Mouse (Mus musculus) kidney, postnatal 25 days (tissue): Measurements from ENCODE around the gene Fndc3b.

Source experiments
- DNase-seq, 2 experiments: peaks; one replicate each; pipeline ENCODE4 v3.0.0; 2021; ENCODE audit warnings: mixed read lengths in 2 of 2

Gene Fndc3b

DNA sequence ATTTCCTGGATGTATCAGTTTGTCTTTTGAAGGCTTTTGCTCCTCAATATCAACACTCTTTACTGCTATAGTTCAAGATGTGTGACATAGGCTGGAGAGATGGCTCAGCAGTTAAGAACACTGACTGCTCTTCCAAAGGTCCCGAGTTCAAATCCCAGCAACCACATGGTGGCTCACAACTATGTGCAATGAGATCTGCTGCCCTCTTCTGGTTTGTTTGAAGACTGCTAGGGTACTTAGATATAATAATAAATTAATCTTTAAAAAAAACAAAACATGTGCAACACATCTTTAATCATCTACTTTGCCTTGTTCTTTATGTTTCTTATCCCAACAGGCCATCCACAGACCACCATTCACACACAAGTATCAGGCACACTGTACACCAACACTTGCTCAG, 160.7 kb downstream of the Fndc3b start:
- no peak for DNase-seq

DNA sequence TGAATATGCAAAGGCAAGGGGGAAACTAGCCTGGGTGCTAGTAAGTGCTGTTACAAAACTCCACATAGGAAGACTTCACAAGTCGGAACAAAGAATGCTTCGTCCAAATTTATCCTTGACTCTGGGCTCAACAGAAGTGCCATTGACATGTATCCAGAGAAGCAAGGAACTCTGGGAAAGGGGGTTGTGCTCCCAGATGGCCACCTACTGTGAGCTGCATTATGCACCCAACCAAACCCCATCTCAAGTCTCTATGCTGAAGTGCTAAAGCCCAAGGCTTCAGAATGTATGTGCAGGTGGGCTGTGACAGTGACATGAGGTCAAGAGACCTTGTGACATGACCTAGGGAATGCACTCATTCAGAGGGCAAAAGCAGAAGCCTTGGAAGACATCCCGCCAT, 165.5 kb downstream of the Fndc3b start:
- DNase-seq = no peak

DNA sequence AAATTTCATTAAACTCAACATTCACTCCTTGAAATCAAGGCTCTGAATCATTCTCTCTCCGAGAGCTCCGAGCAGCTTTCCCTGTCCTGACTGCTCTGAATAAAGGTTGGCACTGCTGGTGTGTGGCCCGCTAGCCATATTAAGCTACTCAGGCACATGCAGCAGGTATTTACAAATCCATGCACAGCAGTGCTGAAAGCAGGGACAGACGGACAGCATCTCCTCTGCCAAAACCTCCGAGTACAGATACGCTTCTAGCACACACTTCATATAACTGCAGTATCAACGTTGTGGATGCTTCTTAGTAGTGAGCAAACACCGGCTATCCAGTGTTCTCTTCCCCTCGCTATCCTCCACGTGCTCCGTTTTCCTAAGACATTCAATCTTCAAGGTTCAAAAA, 167.0 kb downstream of the Fndc3b start:
- no peak for DNase-seq

DNA sequence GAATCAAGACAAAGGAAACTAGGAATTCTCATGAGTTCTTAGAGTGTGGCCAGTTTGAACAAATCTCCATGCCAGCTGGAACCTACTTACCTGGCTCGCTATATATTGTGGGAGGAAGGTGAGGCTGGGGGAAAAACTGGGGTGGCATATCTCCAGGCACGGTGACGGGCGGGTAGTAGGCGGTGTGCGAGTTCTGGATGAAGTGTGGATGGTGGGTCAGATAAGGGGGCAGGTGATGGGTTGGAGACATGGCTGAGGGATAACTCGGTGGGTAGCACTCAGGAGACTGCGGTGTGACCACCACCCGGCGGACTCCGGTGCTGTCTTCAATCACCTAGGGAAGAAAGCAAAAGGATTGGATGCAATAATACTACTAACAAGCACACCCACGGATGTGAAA, 169.3 kb downstream of the Fndc3b start:
- DNase-seq = no peak

DNA sequence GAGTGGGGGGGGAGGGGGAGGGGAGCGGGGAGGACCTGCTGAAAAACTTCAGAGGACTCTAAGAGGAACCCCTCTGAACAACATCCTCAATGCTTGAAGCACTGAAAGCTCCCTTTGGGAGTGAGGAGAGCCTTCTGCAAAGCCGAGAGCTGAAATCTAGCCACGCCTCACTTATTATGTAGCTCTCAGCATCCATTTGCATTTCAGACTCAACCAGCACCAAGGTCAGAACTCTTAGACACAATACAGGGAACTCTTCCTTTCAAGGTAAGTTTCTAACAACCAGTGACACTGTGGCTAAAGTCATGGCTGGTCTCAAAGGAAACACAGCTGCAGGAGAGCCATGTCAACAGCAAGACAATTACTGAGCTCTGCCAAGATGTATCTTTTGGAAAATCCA, 169.9 kb downstream of the Fndc3b start:
- no peak for DNase-seq

GRCm38 (mm10) chr3:27534208-27534607, 176.9 kb downstream of the Fndc3b start:
- DNase-seq = no peak

DNA sequence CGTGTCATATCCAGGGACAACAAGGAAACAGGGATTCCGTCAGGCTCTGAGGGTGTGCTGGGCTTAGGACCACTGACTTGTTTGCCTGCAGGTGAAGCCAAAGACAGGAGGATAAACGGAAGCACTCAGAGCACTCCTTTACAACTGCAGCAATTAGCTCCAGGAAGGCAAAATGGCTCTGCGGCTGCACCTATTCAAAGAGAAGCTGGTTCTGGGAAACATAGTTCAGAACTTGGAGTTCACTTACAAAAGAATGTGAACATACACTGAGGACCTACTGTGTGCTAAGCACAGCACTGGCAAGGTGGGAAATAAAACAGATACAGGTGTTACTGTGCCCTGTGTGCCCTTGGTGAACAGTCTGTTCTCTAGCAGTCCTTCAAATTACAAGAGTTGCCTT, 177.4 kb downstream of the Fndc3b start:
- DNase-seq = no peak

- DNase-seq = no peak
These were observed 179.1 kb downstream of the Fndc3b start for GRCm38 (mm10) chr3:27531993-27532392.

DNA sequence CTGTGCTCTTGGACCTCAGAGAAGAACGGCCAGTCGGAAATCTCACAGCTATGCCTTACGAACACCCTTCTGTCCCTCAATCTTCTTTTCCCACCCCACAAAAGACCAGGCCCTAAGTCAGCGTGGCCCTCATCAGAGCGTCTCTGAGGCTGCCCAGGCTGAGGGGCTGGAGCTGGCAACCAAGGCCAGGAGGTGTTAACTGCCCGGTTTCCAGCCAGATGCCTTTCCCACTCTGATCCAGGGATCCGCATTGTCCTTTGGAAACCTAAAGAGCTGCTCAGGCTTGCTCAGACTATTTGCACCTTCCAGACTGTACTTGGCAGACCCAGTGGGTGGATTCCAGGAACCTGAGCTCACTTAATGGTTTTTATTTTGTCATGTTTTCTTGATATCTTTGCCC, 180.7 kb downstream of the Fndc3b start:
- DNase-seq = no peak

DNA sequence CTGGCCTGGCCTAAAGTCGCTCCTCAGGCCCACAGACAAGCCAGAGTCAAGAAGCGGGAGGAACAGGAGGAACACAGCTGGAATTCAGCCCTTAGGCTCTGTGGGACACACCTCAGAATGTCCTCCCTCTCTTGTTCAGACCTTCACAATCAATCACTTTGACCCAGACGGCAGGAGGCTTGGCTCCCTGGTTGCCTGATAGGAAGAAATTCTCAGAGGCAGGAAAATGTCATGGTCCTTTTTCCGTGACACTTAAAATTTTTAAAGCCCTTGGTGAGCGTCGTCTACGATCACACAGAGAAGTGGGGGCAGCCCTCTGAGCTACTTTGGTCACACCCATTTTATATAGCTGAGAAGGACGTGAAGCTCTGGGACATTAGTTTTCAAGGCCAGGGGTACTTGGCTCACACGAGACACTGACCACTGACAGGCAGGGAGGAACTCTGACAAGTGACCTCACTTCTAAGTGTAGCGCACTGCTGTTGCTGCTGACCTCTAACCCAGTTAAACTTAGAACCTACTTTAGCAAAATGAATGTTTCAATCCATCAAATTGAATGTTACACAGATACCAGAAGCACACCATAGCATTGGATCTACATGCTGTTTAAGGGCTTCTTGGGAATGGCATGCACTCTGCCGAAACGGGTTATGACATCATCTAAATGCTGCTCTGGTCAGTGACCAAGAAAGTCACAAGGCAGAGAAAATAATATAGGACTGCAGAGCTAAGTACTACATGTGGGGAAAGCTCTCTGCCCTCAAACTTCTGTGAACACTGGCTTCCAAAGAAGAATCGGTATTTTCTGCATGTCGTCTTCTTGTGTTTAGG, 181.7 kb downstream of the Fndc3b start:
- DNase-seq = no peak

DNA sequence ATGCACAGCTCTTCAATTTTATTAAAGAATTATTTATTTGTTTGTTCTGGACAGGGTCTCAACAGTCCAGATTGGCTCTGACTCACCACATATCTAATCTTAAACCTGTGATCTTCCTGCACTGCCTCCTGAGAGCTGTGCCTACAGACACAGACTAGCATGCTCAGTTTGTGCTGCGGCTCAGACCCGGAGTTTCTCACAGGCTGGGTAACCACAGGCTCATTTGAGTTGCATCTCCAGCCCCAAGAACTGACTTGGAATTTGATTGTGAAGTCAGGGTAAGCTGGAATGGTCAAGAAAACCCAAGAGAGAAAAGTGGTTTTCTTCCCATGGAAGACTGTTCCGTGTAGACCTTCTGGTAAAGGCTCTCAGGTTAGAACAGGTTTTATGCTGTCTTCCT, 184.1 kb downstream of the Fndc3b start:
- DNase-seq = no peak

DNA sequence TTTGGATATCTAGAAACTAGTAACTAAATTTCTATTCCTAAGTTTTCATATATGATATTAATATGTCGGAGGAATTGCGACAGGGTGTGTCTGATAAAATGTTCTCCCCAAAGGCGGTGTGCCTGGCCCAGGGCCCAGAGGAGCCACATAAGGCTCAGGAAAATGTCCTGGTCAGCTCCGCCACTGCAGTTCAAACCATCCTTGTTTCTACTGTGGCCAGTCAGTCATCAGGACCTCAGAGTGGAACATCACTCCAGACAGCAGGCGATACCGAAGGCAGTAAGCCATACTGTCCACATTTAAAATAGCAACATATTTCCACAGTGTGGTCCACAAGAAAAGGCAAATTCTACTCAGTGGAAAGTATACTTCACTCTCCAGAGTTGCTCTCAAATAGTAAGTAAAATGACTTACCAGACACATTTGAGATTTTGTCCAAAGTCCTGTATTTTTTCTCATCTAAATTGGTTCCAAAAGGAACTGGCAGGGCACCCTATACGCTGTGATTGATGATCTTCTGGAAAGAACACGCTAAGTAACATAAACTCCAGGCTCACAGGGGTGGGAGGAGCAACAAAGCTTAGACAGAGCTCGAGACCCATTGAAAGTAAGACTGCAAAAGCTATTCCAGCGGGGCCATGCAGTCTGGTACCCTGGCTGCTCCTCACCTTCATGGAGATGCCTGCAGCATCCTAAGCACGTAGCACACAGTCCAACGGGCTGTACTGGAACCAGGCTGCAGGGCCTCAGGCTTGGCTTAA, 187.8 kb downstream of the Fndc3b start:
- no peak for DNase-seq

DNA sequence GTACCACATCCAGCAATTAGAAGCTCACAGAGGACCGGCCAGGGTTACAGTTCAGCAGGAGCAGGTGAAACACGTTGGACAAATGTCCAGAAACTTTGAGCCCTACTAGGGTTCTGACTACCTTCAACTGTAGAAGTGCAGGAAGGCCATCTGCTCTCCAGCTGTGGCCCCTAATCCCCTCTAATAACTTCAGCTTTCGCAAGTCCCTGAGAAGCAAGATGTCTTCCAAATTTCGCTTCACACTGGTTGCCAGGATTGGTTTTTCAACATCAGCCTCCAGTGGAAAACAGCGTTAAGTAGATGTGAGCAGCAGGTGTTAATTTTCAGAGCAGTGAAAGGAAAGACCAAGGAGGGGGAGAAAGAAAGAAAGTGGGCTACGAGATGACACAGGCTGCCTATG, 190.7 kb downstream of the Fndc3b start:
- DNase-seq = no peak

DNA sequence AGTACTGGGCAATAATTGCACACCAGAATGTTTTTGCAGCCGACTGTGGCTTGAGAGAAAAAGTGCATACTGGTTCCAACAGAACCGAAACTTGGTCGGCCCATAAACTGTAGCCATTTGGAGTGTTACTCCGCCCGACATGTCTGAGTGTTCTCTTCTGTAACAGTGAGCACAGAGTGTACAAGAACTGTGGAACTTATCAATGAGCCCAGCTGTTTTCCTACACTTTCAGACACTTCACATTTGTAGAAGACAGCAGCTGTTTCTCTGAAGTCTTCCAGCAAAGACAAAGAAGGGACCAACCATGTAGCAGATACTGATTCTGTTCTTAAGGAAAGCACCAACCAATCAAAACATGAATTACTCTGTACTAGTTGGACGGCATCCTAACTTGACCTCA, 191.6 kb downstream of the Fndc3b start:
- no peak for DNase-seq

- DNase-seq = peak; percentile 74 to 91
These were observed 192.2 kb downstream of the Fndc3b start for GRCm38 (mm10) chr3:27518935-27519334.

DNA sequence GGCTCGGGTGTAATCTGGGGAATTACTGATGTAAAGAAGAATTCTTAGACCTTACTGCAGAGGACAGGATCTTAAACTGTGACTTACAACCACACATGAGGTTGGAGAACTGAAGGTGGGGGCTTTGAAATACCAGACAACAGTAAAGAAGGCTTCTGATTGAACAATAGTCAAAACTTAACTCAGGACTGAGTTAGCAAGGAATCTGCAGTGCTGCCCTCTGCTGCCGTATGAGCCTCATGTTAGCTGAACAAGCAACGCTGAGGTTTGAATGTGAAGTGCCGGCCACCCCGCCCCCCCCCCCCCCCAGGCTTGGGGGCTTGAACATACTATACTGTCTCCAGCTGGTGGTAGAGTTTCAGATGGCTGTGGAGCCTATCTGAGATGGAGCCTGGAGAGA, 194.6 kb downstream of the Fndc3b start:
- DNase-seq = peak; percentile 55 to 56

DNA sequence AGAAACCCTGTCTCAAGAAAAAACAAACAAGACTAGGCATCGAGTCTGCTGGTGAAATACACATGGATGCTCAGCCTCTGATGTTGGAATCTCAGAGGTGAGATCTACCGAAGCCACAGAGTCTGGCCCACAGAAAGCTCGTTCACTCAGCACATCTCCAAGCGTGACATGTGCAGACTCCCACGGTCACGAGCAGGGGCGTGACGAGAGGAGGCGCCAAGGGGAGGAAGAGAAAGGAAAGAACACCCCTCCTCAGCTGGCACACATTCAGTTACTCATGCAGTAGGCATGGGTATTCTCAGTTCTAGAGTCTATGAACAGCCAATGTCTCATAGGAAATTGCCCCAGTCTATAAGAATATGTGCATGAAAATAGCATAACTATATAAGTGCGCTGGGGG, 199.3 kb downstream of the Fndc3b start:
- DNase-seq = no peak

DNA sequence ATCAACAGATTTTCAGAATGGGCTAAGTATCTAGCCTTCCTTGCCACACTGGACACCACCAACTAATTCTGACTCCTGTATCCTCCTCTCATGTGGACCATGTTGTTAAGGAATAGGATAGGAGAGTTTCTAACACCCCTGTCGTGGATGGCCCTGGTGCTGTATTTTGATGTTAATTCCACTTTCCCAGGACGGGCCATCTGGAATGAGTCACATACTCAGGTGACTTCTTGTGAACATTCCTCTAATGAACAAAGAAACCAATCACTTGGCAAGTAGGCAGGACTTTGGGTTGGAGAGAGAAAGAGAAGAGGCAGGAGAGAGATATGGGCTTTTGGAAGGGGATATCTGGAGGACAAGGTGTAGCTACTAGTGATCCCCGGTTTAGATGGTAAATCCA, 204.2 kb downstream of the Fndc3b start:
- DNase-seq = no peak

DNA sequence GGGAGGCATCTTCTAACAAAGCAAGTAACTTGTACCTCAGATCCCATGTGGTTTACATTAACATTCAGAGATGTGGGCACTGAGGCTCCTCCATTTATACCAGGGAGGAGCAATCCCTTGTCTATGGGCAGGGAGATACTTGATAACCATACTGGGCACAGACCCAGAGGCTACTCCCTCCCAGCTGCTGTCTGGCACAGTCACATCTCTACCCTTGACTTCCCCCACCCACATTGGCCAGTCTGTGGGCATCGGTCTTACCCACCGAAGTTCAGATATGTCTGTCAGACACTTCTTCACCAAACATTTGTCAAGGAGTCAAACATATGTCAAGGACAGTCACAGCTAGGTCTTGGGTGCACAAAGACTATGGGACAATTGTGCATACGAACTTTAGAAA, 205.5 kb downstream of the Fndc3b start:
- no peak for DNase-seq

GRCm38 (mm10) chr3:27503279-27504038, 207.6 kb downstream of the Fndc3b start:
- DNase-seq = no peak

DNA sequence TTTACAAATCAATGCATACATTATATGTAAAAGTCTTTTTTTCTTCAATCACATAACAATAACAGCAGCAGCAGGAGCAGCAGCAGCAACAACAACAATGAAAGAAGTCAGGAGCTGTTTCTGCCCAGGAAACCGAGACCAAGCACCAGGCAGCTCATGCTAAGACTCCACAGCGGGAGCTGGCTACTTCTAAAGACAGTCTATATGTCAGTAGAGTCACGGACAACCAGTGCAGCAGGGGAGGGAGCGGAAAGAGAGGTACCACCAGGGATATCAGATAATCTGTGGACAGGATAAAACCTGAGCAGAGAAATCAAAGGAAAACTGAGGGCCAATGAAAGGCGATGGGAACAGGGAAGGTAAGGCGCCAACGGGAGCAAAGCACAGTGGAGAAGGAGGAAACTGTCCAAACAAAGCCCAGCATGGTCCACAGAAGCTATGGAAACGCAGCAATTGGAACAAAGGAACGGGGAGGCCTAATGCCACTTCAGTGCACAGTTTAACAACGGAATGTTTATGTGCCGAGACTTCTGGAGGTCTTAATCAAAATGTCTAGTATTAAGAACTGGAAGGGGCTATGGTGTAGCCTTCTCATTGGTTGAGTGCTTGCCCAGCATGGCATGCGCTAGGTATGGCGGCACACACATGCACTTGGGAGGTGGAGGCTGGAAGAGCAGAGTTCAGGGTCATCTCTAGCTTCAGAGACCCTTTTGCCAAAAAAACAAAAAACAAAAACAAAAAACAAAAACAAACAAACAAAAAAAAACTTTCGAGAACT, 215.6 kb downstream of the Fndc3b start:
- no peak for DNase-seq

GRCm38 (mm10) chr3:27494698-27495097, 216.4 kb downstream of the Fndc3b start:
- DNase-seq = no peak

GRCm38 (mm10) chr3:27494066-27494465, 217.0 kb downstream of the Fndc3b start:
- no peak for DNase-seq
